8 mouse cellular contexts compared by ENCODE assay signal in the genomic region with DNA sequence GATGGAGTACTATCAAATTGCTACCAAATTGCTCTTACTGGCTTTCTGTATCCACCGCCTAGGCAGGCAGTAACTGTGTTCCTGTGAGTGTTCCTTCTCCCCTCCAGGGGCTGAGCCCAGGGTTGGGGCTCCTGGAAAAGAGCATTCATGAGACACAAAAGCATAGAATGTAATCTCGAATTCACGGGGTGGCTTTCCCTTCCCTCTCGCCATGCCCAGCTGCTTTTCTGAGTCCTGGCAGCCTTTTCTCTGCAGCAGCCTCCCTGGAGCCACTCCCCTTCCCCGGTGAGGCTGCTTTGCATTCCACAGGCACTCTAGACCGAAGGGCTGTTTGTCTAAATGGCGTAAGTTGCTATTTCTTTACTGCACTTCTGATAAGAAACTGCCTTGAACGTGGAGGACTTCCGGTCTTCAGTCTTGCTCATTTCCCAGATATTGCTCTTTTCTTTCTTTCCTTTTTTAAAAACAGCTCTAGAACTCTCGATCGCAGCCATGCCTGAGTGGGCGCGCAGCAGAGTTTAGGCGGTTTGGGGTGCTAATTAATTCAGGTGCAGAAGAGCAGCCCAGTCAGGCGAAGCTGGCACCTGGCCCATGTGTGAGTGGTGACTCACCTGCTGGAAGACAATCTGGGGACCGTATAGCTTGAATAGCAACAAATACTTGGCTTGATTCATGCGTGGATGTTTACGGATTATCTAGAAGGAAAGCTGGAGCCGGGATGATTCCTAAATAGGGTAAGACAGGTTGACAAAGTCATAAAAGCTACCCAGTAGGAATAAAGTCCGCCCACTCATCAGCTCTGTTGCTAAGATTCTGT.
DNase-seq lines count a peak whose midpoint lies in the region; ATAC-seq and TF ChIP-seq lines count a peak whose summit lies in the region.

No protein-coding gene starts in this region.

- H3K27ac ChIP-seq in forebrain, embryonic 12.5 days = no peak overlapping the region
- H3K27ac ChIP-seq in liver, embryonic 14.5 days = peak overlapping the region; percentile 47
- no peak overlapping the region for H3K27ac ChIP-seq in neural tube, embryonic 11.5 days (ENCODE audit: low read depth, low read length)

- peak; percentile 64 for ATAC-seq in forebrain, embryonic 12.5 days (ENCODE audit: low FRiP score)
- peak; percentile 75 for ATAC-seq in liver, embryonic 14.5 days (ENCODE audit: insufficient read depth)
- no peak for ATAC-seq in neural tube, embryonic 11.5 days (ENCODE audit: insufficient read depth, low FRiP score, low TSS enrichment)

- no peak for TF ChIP-seq POLR2A in brain, embryonic 14.5 days (IDR thresholded peaks at IDR 0.05; ENCODE audit: borderline replicate concordance, extremely low read depth, insufficient read depth, insufficient read length, poor library complexity, severe bottlenecking)

- H3K36me3 ChIP-seq in forebrain, embryonic 12.5 days (replicated peaks) = no peaks in the 10 kb centered on the region
- H3K36me3 ChIP-seq in liver, embryonic 14.5 days (replicated peaks; ENCODE audit: control insufficient read depth, insufficient read depth, low read depth) = no peaks in the 10 kb centered on the region
- no peaks in the 10 kb centered on the region for H3K36me3 ChIP-seq in neural tube, embryonic 11.5 days (ENCODE audit: control insufficient read depth, insufficient read depth, low read length)

- peak overlapping the region; percentile 71 for H3K4me2 ChIP-seq in forebrain, embryonic 12.5 days
- peak overlapping the region; percentile 90 for H3K4me2 ChIP-seq in liver, embryonic 14.5 days (ENCODE audit: low read depth)
- peak overlapping the region; percentile 72 for H3K4me2 ChIP-seq in neural tube, embryonic 11.5 days (ENCODE audit: low read depth)

- WGBS in forebrain, embryonic 12.5 days = under 1% methylated on average over 20 of the region's 20 CpGs
- 2% methylated on average over 20 of the region's 20 CpGs for WGBS in large intestine, adult 2 months
- 6% methylated on average over 20 of the region's 20 CpGs for WGBS in liver, embryonic 14.5 days (ENCODE audit: insufficient replicate concordance)
- 1% methylated on average over 20 of the region's 20 CpGs for WGBS in neural tube, embryonic 11.5 days

- H3K4me1 ChIP-seq in forebrain, embryonic 12.5 days = peaks cover 19% of the 10 kb centered on the region
- peaks cover 9 to 21% of the 10 kb centered on the region in 2 experiments for H3K4me1 ChIP-seq in liver, embryonic 14.5 days (replicated peaks; ENCODE audit: control insufficient read depth in 2 of 2, insufficient read depth in 2 of 2, low read length in 1 of 2)
- H3K4me1 ChIP-seq in neural tube, embryonic 11.5 days (ENCODE audit: control insufficient read depth, insufficient read depth, low read length) = peaks cover 2% of the 10 kb centered on the region; the same call in 1 of the 2 replicates

- TF ChIP-seq CTCF in brain, embryonic 14.5 days (IDR thresholded peaks at IDR 0.05; ENCODE audit: borderline replicate concordance, extremely low read depth, insufficient read depth, insufficient read length) = no peak
- no peak for TF ChIP-seq CTCF in liver, embryonic 14.5 days (IDR thresholded peaks at IDR 0.05; ENCODE audit: low read depth)

- H3K27me3 ChIP-seq in forebrain, embryonic 12.5 days = peaks cover 42% of the 10 kb centered on the region
- peaks cover 2% of the 10 kb centered on the region for H3K27me3 ChIP-seq in liver, embryonic 14.5 days (ENCODE audit: control insufficient read depth, insufficient read depth, low read length)
- peaks cover 2% of the 10 kb centered on the region; the same call in 1 of the 2 replicates for H3K27me3 ChIP-seq in neural tube, embryonic 11.5 days (ENCODE audit: control insufficient read depth, insufficient read depth, low read length)

- H3K9me3 ChIP-seq in forebrain, embryonic 12.5 days = no peaks in the 10 kb centered on the region
- no peaks in the 10 kb centered on the region for H3K9me3 ChIP-seq in liver, embryonic 14.5 days (ENCODE audit: control insufficient read depth, low read length)
- no peaks in the 10 kb centered on the region for H3K9me3 ChIP-seq in neural tube, embryonic 11.5 days (ENCODE audit: control insufficient read depth, low read length)

- intact Hi-C loops in heart, postnatal 25 days (cut with DNase I) = loop anchor here (5.0 kb wide), 1 partner anchor 47 kb away; no protein-coding TSS in a partner anchor

- peak; percentile 73 for DNase-seq in CD4-positive, CD25-positive, alpha-beta regulatory T cell, adult 2 months (ENCODE audit: low read depth, low spot score)
- peak; percentile 76 for DNase-seq in brain, embryonic 14.5 days (ENCODE audit: low read depth)
- DNase-seq in heart, postnatal 25 days (ENCODE audit: low spot score) = peak; percentile 14
- peak; percentile 81 for DNase-seq in large intestine, adult 2 months (ENCODE audit: low read depth, low spot score)
- no peak for DNase-seq in liver, embryonic 14.5 days (ENCODE audit: low read depth in 3 of 3, low spot score in 3 of 3)
- peak; percentile 59 for DNase-seq in neural tube, embryonic 11.5 days (ENCODE audit: low spot score)
- peak; percentile 29 for DNase-seq in testis, postnatal 14 days (ENCODE audit: low spot score)

- 0 out of 2 replicates have a peak, but pooled peaks have one; percentile 7 for TF ChIP-seq EP300 in liver, embryonic 14.5 days (IDR thresholded peaks at IDR 0.05; ENCODE audit: low read depth)

- peak overlapping the region; percentile 55 for H3K9ac ChIP-seq in forebrain, embryonic 12.5 days
- peak overlapping the region; percentile 75 for H3K9ac ChIP-seq in liver, embryonic 14.5 days (replicated peaks)
- H3K9ac ChIP-seq in neural tube, embryonic 11.5 days (ENCODE audit: low read length) = peak overlapping the region; percentile 44

- H3K4me3 ChIP-seq in forebrain, embryonic 12.5 days (replicated peaks) = peak overlapping the region; percentile 39
- H3K4me3 ChIP-seq in liver, embryonic 14.5 days (ENCODE audit: insufficient read depth in 1 of 2, low read depth in 2 of 2, low read length in 2 of 2) = peak overlapping the region; percentile 55 to 57
- peak overlapping the region; percentile 31 for H3K4me3 ChIP-seq in neural tube, embryonic 11.5 days (ENCODE audit: low read depth, low read length)

Comparison
In these comparisons a context has a peak if more than half of its experiments do, and no peak if none do; other contexts are left out.
1. DNase-seq: peak in CD4-positive, CD25-positive, alpha-beta regulatory T cell, adult 2 months (single experiment), brain, embryonic 14.5 days (single experiment), heart, postnatal 25 days (single experiment), large intestine, adult 2 months (single experiment), neural tube, embryonic 11.5 days (single experiment) and testis, postnatal 14 days (single experiment); none in liver, embryonic 14.5 days (0 of 3).
2. Peak in every context shown above with its lines, with median percentiles within 50 percentile points of each other: H3K4me2 ChIP-seq, H3K4me3 ChIP-seq and H3K9ac ChIP-seq.